Mouse (Mus musculus) hindbrain, postnatal 0 days (tissue): ENCODE measurements at regions not wholly inside any gene's neighbourhood (a gene's known extent, or its start where the extent isn't known, plus 50 kb on each side); places are given as distances from the start of the nearest gene placed in this dataset.

ENCODE experiments used
- ATAC-seq: fragments of 200-750 bp; cut with Nextera tagmentation; 2 replicates; pipeline ENCODE4 v1.8.0; 2017; ENCODE audit warnings: mild to moderate bottlenecking, moderate TSS enrichment, moderate library complexity
- DNase-seq: peaks from one replicate; pipeline ENCODE4 v3.0.0-alpha.2; 2015; ENCODE audit warnings: low spot score
- H3K27ac ChIP-seq: fragments of 300-500 bp; sonication (generic); 2 replicates; pipeline ENCODE4 v1.5.1; 2014; ENCODE audit warnings: mild to moderate bottlenecking
- H3K27me3 ChIP-seq: fragments of 300-500 bp; sonication (generic); 2 replicates; pipeline ENCODE4 v1.6.1; 2014; ENCODE audit warnings: low read length, mixed read lengths; ENCODE audit not compliant: insufficient read depth
- H3K36me3 ChIP-seq: fragments of 300-500 bp; sonication (generic); 2 replicates; pipeline ENCODE4 v1.6.1; 2014; ENCODE audit warnings: low read length, mixed read lengths; ENCODE audit not compliant: insufficient read depth
- H3K4me1 ChIP-seq: fragments of 300-500 bp; sonication (generic); 2 replicates; pipeline ENCODE4 v1.6.1; 2014; ENCODE audit warnings: antibody characterized with exemption, low read length, mixed read lengths; ENCODE audit not compliant: insufficient read depth
- H3K4me2 ChIP-seq: fragments of 300-500 bp; sonication (generic); 2 replicates; pipeline ENCODE4 v1.6.1; 2014; ENCODE audit warnings: low read depth, mild to moderate bottlenecking, low read length, moderate library complexity, mixed read lengths
- H3K4me3 ChIP-seq: fragments of 300-500 bp; sonication (generic); 2 replicates; pipeline ENCODE4 v1.5.1; 2014; ENCODE audit warnings: low read length
- H3K9ac ChIP-seq: fragments of 300-500 bp; sonication (generic); replicated peaks from 2 replicates; pipeline ENCODE4 v1.6.1; 2014; ENCODE audit warnings: mild to moderate bottlenecking, low read length, moderate library complexity, mixed read lengths
- H3K9me3 ChIP-seq: fragments of 300-500 bp; sonication (generic); 2 replicates; pipeline ENCODE4 v1.6.1; 2016; ENCODE audit warnings: low read length, mixed read lengths
- CTCF ChIP-seq: IDR thresholded peaks from 2 replicates; pipeline ENCODE4 v1.5.1; 2016; ENCODE audit warnings: antibody characterized with exemption, control low read depth, low read depth
- WGBS: fragments of 180-500 bp; shearing (Covaris S2); extraction: QIAGEN DNeasy Blood & Tissue Kit; methylation state at CpG from one replicate; pipeline ENCODE4 v1.1.7; 2014; 5-methylcytosine and 5-hydroxymethylcytosine counted together

DNA sequence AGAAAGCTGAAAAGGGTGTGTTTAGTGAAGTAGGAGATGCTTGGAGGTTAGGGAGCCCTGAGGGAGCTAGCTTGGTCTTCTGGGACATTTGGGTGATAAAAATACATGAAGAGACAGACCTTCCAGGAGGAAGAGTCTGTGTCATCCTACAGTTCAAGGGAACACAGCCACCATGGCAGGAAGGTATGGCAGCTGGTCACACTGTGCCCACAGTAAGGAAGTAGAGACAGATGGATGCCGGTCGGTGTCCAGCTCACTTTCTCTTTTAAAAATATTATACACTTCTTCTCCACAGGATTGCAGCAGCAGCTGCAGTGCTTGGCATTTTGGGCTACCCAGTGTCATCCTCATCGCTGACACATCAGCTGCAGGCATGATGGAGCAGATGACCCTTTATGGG, 63.0 kb downstream of the Rplp1 start:
- no peak overlapping the region for H3K4me2 ChIP-seq
- no peaks in the 10 kb centered on the region for H3K9me3 ChIP-seq
- ATAC-seq (no peak), DNase-seq (no peak)
- no peak overlapping the region for H3K4me3 ChIP-seq
- no peak for TF ChIP-seq CTCF
- H3K9ac ChIP-seq = no peak overlapping the region
- no peak overlapping the region for H3K27ac ChIP-seq
- no peaks in the 10 kb centered on the region for H3K4me1 ChIP-seq
- no peaks in the 10 kb centered on the region for H3K36me3 ChIP-seq
- no peaks in the 10 kb centered on the region for H3K27me3 ChIP-seq
- WGBS = 88% methylated on average over 3 of the region's 3 CpGs

- Histone ChIP-seq H3K27me3 (no peaks in the 10 kb centered on the region), H3K4me1 (no peaks in the 10 kb centered on the region), H3K27ac (no peak overlapping the region), H3K36me3 (no peaks in the 10 kb centered on the region), H3K4me3 (no peak overlapping the region), H3K9ac (no peak overlapping the region), H3K4me2 (no peak overlapping the region), H3K9me3 (no peaks in the 10 kb centered on the region)
- DNase-seq = no peak
- ATAC-seq = no peak
- TF ChIP-seq CTCF = no peak
- WGBS = 88% methylated on average over 2 of the region's 2 CpGs
Observed at GRCm38 (mm10) chr9:61848401-61848800, 65.9 kb downstream of the Rplp1 start.

- H3K4me1 ChIP-seq = no peaks in the 10 kb centered on the region
- H3K27ac ChIP-seq = no peak overlapping the region
- no peak overlapping the region for H3K4me2 ChIP-seq
- H3K36me3 ChIP-seq = no peaks in the 10 kb centered on the region
- no peak for DNase-seq
- ATAC-seq = no peak
- no peak overlapping the region for H3K4me3 ChIP-seq
- TF ChIP-seq CTCF = no peak
- no peaks in the 10 kb centered on the region for H3K9me3 ChIP-seq
- no peaks in the 10 kb centered on the region for H3K27me3 ChIP-seq
- no peak overlapping the region for H3K9ac ChIP-seq
Observed at GRCm38 (mm10) chr9:61847496-61847895, 66.8 kb downstream of the Rplp1 start.

- TF ChIP-seq CTCF = no peak
- WGBS = 79% methylated on average over 5 of the region's 5 CpGs
- no peak for ATAC-seq
- H3K27me3 ChIP-seq = no peaks in the 10 kb centered on the region
- no peak overlapping the region for H3K4me2 ChIP-seq
- H3K27ac ChIP-seq = no peak overlapping the region
- DNase-seq = no peak
- no peak overlapping the region for H3K9ac ChIP-seq
- no peaks in the 10 kb centered on the region for H3K9me3 ChIP-seq
- H3K36me3 ChIP-seq = no peaks in the 10 kb centered on the region
- H3K4me3 ChIP-seq = no peak overlapping the region
- no peaks in the 10 kb centered on the region for H3K4me1 ChIP-seq
Observed at GRCm38 (mm10) chr9:61844645-61845044, 69.7 kb downstream of the Rplp1 start.

DNA sequence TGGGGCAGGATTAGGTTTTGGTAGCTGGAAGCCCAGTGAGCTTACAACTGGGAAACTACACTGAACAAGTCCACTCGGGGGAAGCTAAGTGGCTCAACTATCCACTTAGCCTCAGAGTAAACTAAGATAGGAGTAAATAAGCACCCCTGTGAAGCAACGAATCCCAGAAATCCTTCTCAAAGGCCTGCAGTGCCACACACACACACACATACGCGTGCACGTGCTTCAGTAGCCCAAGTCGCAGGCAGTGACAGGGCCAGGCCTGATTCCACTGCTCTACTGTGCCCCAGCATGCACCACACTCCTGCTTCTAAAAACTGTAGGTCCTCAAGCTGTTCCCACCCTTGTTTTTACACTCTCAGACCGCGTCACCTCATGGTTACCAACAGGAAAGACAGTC, 70.2 kb downstream of the Rplp1 start:
- no peaks in the 10 kb centered on the region for H3K9me3 ChIP-seq
- DNase-seq (no peak), ATAC-seq (no peak)
- no peak for TF ChIP-seq CTCF
- no peak overlapping the region for H3K4me3 ChIP-seq
- no peaks in the 10 kb centered on the region for H3K4me1 ChIP-seq
- no peak overlapping the region for H3K27ac ChIP-seq
- H3K36me3 ChIP-seq = no peaks in the 10 kb centered on the region
- H3K27me3 ChIP-seq = no peaks in the 10 kb centered on the region
- no peak overlapping the region for H3K9ac ChIP-seq
- no peak overlapping the region for H3K4me2 ChIP-seq
- 73% methylated on average over 8 of the region's 8 CpGs for WGBS

DNA sequence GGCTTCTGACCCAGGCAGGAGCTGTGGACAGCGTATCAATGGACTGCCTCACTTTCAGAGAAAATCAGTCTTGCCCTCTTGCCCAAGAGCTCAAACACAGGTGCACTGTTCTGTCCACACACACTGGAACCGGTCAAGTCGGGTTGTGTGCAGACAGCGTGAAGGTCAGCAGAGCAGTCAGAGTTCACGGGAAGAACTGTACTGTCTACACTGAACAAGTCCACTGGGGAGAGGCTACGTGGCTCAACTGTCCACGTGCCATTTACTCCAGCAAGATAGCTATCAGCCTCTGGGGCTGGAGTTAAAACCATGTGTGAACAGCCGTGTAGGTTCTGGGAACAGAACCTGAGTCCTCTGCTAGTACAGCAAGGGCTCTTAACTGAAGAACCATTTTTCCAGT, 70.8 kb downstream of the Rplp1 start:
- 84% methylated on average over 8 of the region's 8 CpGs for WGBS

DNA sequence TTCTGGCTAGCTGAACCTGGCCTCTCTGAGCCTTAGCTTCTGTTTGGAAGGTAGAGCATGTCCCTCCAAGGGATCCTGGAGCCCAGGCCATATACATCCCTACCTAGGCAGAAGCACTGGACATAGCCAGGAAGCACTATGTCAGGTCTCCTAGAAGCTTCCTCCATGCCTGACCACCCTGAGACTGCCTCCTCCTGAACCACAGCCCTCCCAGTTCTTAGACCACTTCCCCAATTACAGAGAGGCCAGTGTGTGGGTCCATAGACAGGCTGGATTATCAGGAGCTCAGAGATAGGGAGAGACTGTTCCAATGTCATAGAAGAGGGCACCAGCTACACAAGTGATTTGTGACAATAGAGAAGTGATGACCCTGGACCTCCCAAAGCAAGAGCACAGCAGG, 72.0 kb downstream of the Rplp1 start:
- no peak for ATAC-seq

More for the DNA sequence above, 70.8 kb downstream of the Rplp1 start:
- H3K27ac ChIP-seq = no peak overlapping the region
- no peaks in the 10 kb centered on the region for H3K36me3 ChIP-seq
- H3K27me3 ChIP-seq = no peaks in the 10 kb centered on the region
- no peak overlapping the region for H3K9ac ChIP-seq
- H3K9me3 ChIP-seq = no peaks in the 10 kb centered on the region
- ATAC-seq (no peak), DNase-seq (no peak)
- no peak for TF ChIP-seq CTCF
- no peak overlapping the region for H3K4me2 ChIP-seq
- H3K4me1 ChIP-seq = no peaks in the 10 kb centered on the region
- no peak overlapping the region for H3K4me3 ChIP-seq

DNA sequence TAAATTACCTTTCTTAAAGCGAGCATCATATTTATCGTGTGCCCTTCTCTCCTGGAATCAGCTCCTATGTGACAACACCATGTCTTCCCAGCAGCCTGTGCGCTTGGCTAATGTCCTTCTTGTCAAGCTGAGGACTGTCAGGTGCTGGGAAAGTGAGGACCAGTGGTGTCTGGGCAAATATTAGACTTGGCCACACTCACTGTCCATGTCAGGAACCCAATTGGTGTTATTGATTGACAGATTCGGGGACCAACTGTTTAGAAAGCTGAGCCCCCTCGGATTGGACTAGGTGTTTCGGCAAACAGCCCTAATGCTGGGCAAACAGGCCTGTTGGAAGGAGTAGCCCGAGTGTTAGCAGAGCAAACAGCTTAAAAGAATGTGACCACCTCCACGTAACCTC, 73.1 kb downstream of the Rplp1 start:
- WGBS = 90% methylated on average over 8 of the region's 8 CpGs
- TF ChIP-seq CTCF = no peak
- ATAC-seq (no peak), DNase-seq (no peak)
- Histone ChIP-seq H3K36me3 (no peaks in the 10 kb centered on the region), H3K27me3 (no peaks in the 10 kb centered on the region), H3K9me3 (no peaks in the 10 kb centered on the region), H3K4me3 (no peak overlapping the region), H3K4me1 (no peaks in the 10 kb centered on the region), H3K4me2 (no peak overlapping the region), H3K27ac (no peak overlapping the region), H3K9ac (no peak overlapping the region)

More for the DNA sequence above, 72.0 kb downstream of the Rplp1 start:
- Histone ChIP-seq H3K27me3 (no peaks in the 10 kb centered on the region), H3K4me3 (no peak overlapping the region), H3K36me3 (no peaks in the 10 kb centered on the region), H3K27ac (no peak overlapping the region), H3K4me2 (no peak overlapping the region), H3K9ac (no peak overlapping the region), H3K9me3 (no peaks in the 10 kb centered on the region), H3K4me1 (no peaks in the 10 kb centered on the region)
- no peak for TF ChIP-seq CTCF
- no peak for DNase-seq
